Mouse (Mus musculus): ENCODE measurements around the gene Rhno1. TPM values are rescaled to one million over a fixed set of nuclear protein-coding genes. Genes with fewer than 3 reads are reported as not detected.
A peak's percentile ranks its signal among the peaks of the same experiment; 100 is the strongest.

Gene Rhno1
- total RNA-seq, 2 experiments from 2014 or later, result 17.8 TPM

DNA sequence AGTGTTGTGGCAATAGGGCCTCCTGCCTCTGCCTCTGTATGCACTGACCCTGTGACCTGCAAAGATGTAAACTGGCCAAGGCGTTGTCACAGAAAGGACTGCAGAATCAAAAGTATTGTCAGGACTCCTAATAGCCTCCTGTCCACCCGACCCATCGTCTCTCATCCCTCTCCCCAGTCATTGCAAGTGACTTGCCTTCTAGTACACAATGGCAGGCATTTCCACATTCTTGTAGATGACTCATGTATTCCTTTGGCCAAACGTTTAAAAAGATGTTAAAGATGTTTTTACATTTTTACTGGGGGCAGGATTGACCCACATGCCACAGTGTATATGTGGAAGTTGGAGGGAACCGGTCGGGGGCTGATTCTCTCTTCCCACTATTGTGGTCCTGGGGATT, 2.0 kb upstream of the Rhno1 start:
- intact Hi-C loops (cut with DNase I), result loop anchor here (5.0 kb wide), 1 partner anchor 127 kb away; no protein-coding TSS in a partner anchor

DNA sequence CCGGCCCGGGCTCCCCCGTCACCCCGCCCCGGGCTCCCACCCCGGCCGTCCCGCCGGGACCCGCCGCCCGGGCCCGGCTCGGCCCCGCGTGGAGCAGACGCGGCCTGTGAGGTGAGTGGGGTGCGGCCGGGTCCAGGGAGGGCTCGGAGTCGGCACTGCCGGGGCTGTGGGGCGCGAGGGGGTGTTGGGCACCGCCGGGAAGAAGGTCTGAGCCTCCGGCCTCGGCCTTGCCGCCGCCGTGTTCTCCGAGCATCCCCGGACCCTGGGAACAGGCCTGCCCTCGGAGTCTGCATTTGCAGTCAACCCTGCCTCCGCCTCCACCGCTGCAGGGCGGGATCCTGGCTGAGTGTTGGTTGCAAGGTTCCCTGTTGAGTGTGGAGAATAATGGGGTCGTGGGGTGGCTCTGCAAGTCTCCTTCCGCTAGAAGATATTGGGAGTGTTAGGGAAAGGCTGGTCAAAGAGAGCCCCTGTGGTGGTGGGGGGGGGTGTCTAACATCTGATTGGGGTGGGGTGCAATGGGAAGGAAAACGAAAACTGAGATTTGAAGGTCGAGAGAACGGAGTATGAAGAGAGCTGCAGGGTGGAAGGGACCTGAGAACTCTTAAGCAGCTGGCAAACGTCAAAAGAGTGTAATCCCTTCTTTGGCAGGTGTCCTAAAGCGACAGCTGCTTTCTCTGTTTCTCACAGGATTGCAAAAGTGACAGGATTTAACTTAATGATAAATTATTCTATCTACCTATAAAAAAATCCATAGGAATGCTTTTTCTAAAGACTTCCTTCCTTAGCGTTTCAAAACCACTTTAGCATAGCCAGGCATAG, 505 bp upstream of the Rhno1 start:
- DNase-seq (ENCODE audit: low spot score in 2 of 2), result no peak
- intact Hi-C loops (cut with DNase I), result loop anchor here (5.0 kb wide), 1 partner anchor 126 kb away; no protein-coding TSS in a partner anchor

More for the DNA sequence above, 2.0 kb upstream of the Rhno1 start:
- DNase-seq (ENCODE audit: low spot score in 2 of 2), result no peak

DNA sequence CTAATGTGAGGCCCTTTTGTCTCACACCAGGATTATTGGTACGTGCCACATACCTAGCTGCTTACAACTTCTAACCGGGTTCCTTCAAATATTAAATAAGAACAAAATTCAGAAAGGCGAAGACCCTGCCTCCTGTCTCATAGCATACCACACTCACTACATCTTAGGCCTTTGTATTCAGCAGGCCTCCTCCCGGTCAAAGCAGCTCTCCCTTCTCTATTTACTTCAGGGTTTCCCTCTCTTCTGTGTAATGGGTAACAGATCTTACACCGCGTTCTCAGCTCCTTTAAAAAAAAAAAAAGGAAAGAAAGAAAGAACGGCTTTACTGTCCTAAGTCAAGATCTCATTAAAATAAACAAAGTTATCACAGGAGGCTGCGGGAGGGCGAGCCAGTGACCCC, 810 bp downstream of the Rhno1 start:
- no peak for DNase-seq (ENCODE audit: low spot score in 2 of 2)
- intact Hi-C loops (cut with DNase I), result loop anchor here (5.0 kb wide), 1 partner anchor 125 kb away; no protein-coding TSS in a partner anchor

DNA sequence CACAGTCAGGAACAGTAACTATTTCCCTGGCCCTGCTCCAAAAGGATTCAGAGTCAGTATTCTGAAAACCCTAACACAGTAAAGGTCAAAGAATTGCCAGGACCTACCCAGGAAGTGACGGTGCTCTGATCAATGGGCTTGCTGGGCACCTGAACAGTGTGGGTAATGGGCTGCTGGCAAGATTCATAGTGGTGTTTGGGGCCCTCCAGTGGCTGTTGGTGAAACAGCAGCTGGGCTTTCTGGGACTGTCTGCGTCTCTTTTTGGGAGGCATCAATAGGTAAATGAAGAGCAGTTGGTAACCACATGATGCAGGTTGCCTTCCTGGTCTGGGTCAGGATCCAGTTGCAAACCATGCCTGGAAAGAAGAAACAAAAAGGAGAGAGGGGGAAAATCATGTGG, 3.7 kb downstream of the Rhno1 start:
- intact Hi-C loops (cut with DNase I), result loop anchor here (2.0 kb wide), 1 partner anchor 40 kb away; no protein-coding TSS in a partner anchor
- peak; percentile 62 to 63 for DNase-seq (ENCODE audit: low spot score in 2 of 2)

DNA sequence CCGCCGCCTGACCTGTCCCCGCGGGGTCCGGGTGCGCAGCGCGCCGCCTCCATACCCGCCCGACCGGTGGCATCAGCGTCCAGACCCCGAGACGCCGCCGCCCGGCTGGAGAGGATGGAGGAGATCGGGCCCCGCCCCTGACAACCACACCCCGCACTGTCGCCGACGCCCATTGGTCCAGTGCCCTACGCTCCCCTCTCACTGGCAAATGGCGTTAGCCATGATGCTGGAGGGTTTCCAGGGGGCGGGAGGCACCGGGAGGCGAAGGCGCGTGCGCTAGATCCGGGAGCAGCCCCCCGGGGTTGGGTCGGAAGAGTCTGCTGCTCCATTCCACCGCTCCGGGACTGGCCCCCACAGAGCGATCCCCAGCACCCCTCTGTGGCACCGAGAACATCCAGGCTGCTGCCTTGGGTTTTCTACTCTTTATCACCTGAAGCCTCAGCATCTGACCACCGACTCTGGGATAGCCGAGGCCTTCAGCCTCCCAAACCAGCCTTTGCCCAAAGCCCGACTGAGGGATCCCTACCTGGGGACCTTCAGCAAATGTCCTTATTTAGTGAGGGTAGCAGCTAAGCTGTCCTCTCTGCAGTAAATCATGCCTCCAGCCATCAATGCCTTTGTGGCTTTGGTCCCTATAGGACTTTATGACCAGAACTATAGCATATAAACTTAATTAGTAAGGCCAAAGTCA, 6.8 kb downstream of the Rhno1 start, which contains the start of gene Tulp3:
TSS of gene Tulp3 (minus strand) at position 126 of the 691 bp plus-strand sequence.
- intact Hi-C loops (cut with DNase I), result no loop called here
- DNase-seq (ENCODE audit: low spot score in 2 of 2), result peak; percentile 96

DNA sequence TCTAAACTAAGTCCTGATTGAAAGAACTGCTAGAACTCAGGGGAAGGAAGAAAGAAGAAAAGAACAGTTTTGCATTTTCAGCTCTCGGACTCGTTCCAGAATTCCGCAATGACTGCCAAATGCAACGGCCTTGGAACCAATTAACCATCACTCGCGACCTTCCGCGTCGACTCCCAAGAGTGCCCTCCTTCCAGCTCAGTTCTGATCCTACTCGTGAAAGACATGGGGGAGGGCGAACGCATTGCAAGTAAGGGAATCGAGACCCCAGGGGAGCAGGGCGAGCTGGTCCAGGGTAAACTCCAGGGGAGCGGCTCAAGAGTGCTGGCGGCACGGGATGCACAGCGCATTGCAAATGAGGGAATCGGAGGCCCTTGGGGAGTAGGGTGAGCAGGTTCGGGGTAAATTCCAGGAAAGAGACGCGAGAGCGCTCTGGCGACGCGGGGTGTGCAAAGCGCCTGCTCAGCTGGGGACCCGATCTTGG, 7.5 kb downstream of the Rhno1 start:
- peak in 1 of 2 experiments; percentile 51 for DNase-seq (ENCODE audit: low spot score in 2 of 2)
- intact Hi-C loops (cut with DNase I), result no loop called here

DNA sequence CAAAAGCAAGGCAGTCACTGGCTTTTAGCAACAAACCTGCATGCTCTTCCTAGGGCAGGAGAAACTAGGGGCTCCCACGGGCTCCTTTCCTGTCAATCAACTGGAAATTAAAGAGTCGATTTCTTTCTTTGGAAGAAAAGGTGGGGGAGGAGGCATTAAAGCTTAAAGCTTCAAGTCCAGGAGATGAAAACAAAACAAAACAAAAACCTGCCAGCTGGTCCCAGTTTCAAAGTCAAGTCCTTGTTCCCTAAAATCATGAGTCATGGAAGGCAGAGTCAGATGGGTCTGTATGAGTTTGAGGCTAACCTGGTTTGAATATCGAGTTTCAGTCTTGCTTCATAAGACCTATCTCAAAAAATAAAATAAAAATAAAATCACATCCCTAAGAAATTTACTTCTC, 8.6 kb downstream of the Rhno1 start:
- no peak for DNase-seq (ENCODE audit: low spot score in 2 of 2)
- intact Hi-C loops (cut with DNase I), result no loop called here

DNA sequence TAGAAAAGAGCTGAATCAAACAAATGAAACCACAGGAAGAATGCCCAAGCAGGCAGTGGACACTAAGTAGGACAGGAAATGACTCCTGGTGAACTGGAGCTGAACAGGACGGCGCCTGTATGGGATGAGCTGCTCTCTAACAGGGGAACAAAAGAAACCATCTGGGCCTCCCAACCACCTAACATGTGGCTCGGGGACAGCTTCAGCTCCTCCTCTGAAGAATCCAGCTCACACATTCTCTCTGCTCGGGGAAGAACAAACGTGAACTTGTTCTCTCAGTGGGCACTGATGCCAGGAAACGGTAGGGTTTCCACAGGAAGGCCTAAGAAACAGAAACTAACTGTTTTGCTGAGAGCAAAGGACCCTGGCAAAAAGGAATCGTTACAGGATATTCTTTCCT, 13.0 kb downstream of the Rhno1 start:
- DNase-seq (ENCODE audit: low spot score in 2 of 2), result no peak
- intact Hi-C loops (cut with DNase I), result no loop called here

DNA sequence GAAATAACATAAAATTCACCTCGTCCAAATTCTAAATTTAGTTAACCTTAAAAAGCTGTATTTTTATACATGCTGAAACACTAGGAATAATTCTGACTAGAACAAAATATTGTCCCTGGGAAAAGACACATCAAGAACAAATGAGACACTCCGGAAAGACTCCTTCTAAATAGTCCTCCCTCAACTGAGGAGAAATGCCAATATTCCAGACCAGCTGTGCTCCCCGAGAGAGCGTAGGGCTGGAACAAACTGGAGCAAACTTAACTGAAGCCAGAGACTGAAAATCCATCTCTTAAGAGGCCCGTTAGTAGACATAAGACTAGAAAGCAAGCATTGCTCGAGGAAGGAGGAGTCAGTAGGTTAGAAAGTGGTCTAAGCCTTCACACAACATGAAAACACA, 15.9 kb downstream of the Rhno1 start:
- intact Hi-C loops (cut with DNase I), result no loop called here

DNA sequence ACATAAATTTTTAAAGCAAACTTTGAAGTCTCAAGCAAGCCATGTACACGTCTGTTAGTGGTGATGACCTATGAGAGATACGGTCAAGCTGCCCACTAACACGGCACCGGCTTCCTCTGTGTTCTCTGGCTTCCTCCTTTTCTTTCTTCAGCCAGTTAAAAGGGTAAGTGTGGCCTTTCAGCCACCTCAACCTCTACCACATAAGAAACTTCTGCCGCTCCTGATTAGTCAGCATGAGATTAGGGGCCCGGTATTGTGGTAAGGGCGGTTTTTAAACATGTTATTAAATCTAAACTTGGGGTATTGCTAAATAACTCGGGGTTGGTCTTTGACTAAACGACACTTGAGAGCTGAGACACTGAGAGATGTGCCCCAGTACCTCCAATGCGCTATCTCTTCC, 17.1 kb downstream of the Rhno1 start:
- DNase-seq (ENCODE audit: low spot score in 2 of 2), result no peak
- intact Hi-C loops (cut with DNase I), result no loop called here

More for the DNA sequence above, 15.9 kb downstream of the Rhno1 start:
- DNase-seq (ENCODE audit: low spot score in 2 of 2), result peak in 1 of 2 experiments; percentile 14

DNA sequence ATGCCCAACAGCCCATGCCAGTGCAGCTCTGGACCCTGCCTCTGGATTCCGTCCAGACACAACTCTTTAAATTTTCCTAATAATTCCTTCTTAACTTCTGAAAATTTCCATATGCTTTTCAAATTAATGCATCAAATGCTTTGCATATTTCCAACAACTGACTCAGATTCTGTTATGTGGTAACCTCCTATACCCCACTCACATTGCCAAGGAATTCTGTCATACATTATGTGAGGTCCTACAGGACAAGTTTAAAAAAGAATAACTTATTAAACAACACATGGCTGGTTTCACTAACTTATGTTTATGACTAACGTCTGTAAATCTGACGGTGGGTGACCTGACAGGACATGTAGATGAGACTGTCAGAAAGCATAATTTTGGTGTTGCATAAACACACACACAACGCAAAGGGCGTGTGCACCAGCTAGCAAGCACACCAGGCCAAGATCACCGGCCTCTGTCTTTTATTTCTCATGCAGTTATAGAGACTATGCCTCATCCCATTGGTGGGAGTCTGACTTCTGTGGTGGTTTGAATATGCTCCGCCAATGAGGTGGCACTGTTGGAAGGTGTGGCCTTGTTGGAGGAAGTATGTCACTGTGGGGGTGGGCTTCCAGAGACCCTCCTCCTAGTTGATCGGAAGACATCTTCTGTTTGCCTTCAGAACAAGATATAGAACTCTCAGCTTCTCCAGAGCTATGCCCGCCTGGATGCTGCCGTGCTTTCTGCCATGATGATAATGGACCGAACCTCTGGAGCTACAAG, 20.6 kb downstream of the Rhno1 start:
- intact Hi-C loops (cut with DNase I), result no loop called here
- DNase-seq (ENCODE audit: low spot score in 2 of 2), result no peak

DNA sequence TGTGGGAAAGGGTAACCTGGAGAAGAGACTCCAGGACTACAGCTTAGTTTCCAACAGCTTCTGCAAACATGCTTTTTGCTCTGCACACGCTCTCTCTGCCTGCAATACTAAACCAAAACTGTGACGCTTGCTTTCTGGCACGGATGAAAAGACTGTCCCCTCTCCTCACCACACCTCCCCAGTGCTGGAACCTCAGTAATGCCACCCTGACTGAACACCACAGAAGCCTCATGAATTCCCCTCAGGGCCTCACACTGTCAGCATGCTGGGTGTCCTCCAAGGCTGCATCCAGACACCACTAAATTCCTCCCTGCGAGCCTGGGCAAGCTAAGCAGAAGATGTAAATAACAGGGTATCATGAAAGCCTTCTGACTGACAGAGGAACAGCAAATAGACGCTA, 23.8 kb downstream of the Rhno1 start:
- intact Hi-C loops (cut with DNase I), result no loop called here
- no peak for DNase-seq (ENCODE audit: low spot score in 2 of 2)

DNA sequence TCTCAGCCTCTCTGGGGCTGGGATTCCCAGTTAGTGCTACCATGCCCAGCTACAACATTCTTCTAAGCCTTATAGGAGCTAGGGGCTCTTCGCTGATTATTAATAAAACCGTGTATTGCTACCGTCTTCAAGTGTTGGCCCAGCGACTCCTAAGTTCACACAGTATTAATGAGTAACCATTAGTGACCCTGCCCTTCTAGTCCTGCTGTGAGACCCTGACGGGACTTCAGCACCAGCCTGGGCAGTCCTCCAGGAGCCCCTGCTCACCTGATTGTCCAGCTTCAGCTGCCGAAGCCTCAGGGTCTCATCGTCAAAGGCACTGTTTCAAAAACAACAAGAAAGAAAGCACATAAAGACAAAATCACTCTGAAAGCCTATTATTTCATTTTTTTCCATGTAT, 25.2 kb downstream of the Rhno1 start:
- intact Hi-C loops (cut with DNase I), result no loop called here
- DNase-seq (ENCODE audit: low spot score in 2 of 2), result no peak

DNA sequence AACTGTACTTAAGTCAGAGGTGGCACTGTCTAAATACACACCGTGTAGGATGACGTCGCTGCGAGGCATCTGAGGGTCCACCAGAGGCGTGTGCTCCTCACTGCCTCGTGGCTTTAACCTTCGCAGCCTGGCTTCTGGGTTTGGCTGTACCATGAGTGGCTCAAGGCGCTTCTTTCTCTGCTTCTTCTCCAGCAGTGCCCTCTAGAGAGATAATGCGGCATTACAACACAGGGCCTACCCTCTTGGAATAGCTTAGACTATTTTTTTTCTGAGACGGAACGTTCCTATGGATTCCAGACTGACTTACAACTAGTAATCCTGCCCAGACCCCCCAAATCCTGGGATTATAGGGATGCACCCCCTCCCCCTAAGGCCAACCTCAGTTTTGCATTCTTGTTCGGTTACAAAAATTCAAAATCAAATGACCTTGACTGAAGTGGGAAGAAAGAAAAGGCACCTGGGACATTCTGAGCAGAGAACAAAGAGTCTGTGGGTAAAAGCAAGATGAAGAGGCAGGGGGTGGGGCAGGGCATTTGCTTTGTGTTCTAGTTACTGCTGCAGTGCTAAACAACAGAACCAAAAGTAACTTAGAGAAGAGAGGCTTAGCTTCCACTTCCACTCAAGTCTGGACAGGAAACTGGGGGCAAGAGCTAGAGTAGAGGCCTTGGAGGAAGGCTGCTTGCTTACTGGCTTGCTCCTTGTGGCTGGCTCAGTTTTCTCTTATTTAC, 28.1 kb downstream of the Rhno1 start:
- peak; percentile 48 to 59 for DNase-seq (ENCODE audit: low spot score in 2 of 2)
- intact Hi-C loops (cut with DNase I), result no loop called here

DNA sequence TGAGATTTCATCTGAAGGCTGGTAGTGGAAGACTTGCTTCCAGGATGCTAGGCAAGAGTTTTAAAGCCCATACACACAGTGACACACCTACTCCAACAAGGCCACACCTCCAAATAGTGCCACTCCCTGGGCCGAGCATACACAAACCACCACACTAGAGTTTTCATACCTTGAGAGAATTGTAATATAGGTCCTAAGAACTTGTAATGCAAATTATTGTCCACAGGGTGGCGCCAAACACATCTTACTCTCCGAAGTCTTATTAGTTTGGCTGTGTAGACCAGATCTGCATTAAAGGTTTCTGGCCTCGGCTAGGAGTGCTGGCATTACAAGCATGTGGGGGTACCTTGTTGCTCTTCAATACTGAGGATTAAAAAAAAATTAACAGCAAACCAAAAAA, 44.4 kb downstream of the Rhno1 start:
- intact Hi-C loops (cut with DNase I), result loop anchor here (2.0 to 5.0 kb wide), 2 partner anchors 40 to 94 kb away; no protein-coding TSS in a partner anchor
- DNase-seq (ENCODE audit: low spot score in 2 of 2), result peak; percentile 18 to 52

DNA sequence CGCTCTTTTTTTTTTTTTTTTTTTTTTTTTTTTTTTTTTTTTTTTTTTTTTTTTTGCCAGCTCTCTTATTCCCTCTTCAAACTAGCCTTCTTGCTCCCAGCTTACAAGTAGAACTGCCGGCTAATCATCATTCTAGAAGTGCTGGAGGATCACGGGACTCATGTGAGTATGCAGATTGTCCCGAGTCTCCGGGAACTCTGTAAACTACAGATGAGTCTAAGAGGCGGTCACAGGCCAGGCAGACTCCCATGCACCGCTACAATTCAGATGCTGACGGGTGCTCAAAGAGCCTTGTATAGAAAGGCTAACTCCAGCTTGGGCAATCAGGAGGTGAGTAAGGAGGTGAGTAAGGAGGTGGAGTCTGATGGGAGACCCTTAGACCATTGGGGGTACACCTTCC, 47.1 kb downstream of the Rhno1 start:
- no peak for DNase-seq (ENCODE audit: low spot score in 2 of 2)
- intact Hi-C loops (cut with DNase I), result loop anchor here (5.0 kb wide), 1 partner anchor 97 kb away; no protein-coding TSS in a partner anchor

DNA sequence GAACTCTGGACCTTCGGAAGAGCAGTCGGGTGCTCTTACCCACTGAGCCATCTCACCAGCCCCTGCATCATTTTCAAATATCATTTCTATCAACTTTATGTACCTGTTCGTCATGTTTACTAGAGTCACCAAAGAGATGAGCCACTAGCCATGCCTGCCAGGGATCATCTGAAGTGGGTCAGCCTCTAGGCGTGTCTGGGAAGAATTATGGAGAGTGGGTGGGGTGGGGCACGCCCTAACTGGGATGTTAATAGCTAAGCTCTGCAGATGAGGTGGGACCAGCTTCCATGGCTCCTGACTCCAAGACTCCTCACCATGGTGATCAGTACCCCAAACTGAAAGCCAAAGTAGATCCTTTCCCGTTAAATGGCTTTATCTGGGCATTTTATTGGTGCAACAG, 47.9 kb downstream of the Rhno1 start:
- intact Hi-C loops (cut with DNase I), result loop anchor here (5.0 kb wide), 1 partner anchor 98 kb away; no protein-coding TSS in a partner anchor
- DNase-seq (ENCODE audit: low spot score in 2 of 2), result no peak

DNA sequence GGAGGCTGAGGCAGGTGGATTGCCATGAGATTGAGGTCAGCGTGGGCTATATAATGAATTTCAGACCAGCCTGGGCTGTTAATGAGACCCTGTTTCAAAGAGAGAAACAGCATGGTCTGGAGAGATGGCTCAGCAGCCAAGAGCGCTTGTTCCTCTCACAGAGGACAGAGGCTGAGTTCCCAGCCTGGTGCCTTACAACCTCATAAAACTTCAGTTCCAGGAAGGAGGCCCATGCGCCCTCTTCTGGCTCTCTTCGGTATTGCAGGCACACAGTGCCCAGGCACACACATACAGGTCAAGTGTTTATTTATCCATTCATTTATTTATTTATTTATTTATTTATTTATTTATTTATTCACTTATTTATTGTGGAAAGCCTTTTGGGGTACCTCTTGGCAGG, 54.4 kb downstream of the Rhno1 start:
- intact Hi-C loops (cut with DNase I), result loop anchor here (2.0 kb wide), 1 partner anchor 76 kb away; no protein-coding TSS in a partner anchor
- DNase-seq (ENCODE audit: low spot score in 2 of 2), result no peak
